Mouse (Mus musculus) liver, embryonic 16.5 days (tissue): ENCODE data around the gene Nfkb1. TPM values are rescaled to one million over a fixed set of nuclear protein-coding genes. Genes with fewer than 3 reads are reported as not detected.
A peak's percentile ranks its signal among the peaks of the same experiment; 100 is the strongest.

Experiments used
- ATAC-seq: fragments of 200-750 bp; cut with Nextera tagmentation; 2 replicates; pipeline ENCODE4 v1.8.0; 2017; ENCODE audit warnings: low read depth, mild to moderate bottlenecking, moderate number of reproducible peaks, moderate library complexity
- H3K27ac ChIP-seq: fragments of 300-500 bp; sonication (generic); 2 replicates; pipeline ENCODE4 v1.5.1; 2014; ENCODE audit warnings: mild to moderate bottlenecking, low read length
- H3K27me3 ChIP-seq: fragments of 300-500 bp; sonication (generic); 2 replicates; pipeline ENCODE4 v1.6.1; 2014; ENCODE audit warnings: low read depth, low read length, mixed read lengths; ENCODE audit not compliant: control insufficient read depth, insufficient read depth
- H3K36me3 ChIP-seq: fragments of 300-500 bp; sonication (generic); 2 replicates; pipeline ENCODE4 v1.6.1; 2014; ENCODE audit warnings: mild to moderate bottlenecking; ENCODE audit not compliant: control insufficient read depth, insufficient read depth
- H3K4me1 ChIP-seq: fragments of 300-500 bp; sonication (generic); 2 replicates; pipeline ENCODE4 v1.6.1; 2014; ENCODE audit warnings: low read depth, low read length, mixed read lengths; ENCODE audit not compliant: control insufficient read depth
- H3K4me2 ChIP-seq: fragments of 300-500 bp; sonication (generic); 2 replicates; pipeline ENCODE4 v1.6.1; 2014; ENCODE audit warnings: low read depth, low read length, mixed read lengths
- H3K4me3 ChIP-seq: fragments of 300-500 bp; sonication (generic); 2 replicates; pipeline ENCODE4 v1.5.1; 2014; ENCODE audit warnings: low read depth, mild to moderate bottlenecking, low read length
- H3K9ac ChIP-seq: fragments of 300-500 bp; sonication (generic); 2 replicates; pipeline ENCODE4 v1.6.1; 2014; ENCODE audit warnings: low read depth, low read length
- H3K9me3 ChIP-seq: fragments of 300-500 bp; sonication (generic); replicated peaks from 2 replicates; pipeline ENCODE4 v1.6.1; 2016; ENCODE audit warnings: low read length; ENCODE audit not compliant: control insufficient read depth
- WGBS: fragments of 180-500 bp; shearing (Covaris S2); extraction: QIAGEN DNeasy Blood & Tissue Kit; methylation state at CpG from one replicate; pipeline ENCODE4 v1.1.7; 2014; ENCODE audit not compliant: insufficient replicate concordance; 5-methylcytosine and 5-hydroxymethylcytosine counted together
- polyA plus RNA-seq: library from polyadenylated mRNA; unstranded; fragments of >200 nt; fragmentation: Nextera tagmentation; extraction: Ambion mirVana; gene quantifications from 2 replicates; pipeline ENCODE4 v1.2.1, GENCODE M21; 2015

Gene Nfkb1
- polyA plus RNA-seq, 1 experiment from 2014 or later, result 10.7 TPM

- 30% methylated on average over 4 of the region's 4 CpGs for WGBS
- H3K27me3 ChIP-seq, result no peaks in the 10 kb centered on the region
Observed at GRCm38 (mm10) chr3:135631856-135632255, 59.5 kb downstream of the Nfkb1 start.

GRCm38 (mm10) chr3:135631096-135631457 lies 60.3 kb downstream of the Nfkb1 start:
- Histone ChIP-seq H3K36me3 (no peaks in the 10 kb centered on the region), H3K4me1 (no peaks in the 10 kb centered on the region; the same call in 1 of the 2 replicates), H3K9ac (no peak overlapping the region), H3K4me2 (no peak overlapping the region), H3K27ac (no peak overlapping the region), H3K4me3 (no peak overlapping the region), H3K9me3 (no peaks in the 10 kb centered on the region), H3K27me3 (no peaks in the 10 kb centered on the region)
- ATAC-seq, result no peak
- WGBS, result 51% methylated on average over 10 of the region's 10 CpGs

More at GRCm38 (mm10) chr3:135631856-135632255, 59.5 kb downstream of the Nfkb1 start:
- H3K4me3 ChIP-seq, result no peak overlapping the region
- H3K27ac ChIP-seq, result no peak overlapping the region
- no peaks in the 10 kb centered on the region for H3K9me3 ChIP-seq
- no peaks in the 10 kb centered on the region for H3K36me3 ChIP-seq
- H3K4me1 ChIP-seq, result peaks cover 4% of the 10 kb centered on the region
- H3K4me2 ChIP-seq, result no peak overlapping the region
- no peak overlapping the region for H3K9ac ChIP-seq
- ATAC-seq, result peak; percentile 7; the same call in 1 of the 2 replicates

GRCm38 (mm10) chr3:135630430-135631095 lies 60.8 kb downstream of the Nfkb1 start:
- H3K4me2 ChIP-seq, result no peak overlapping the region
- no peak overlapping the region for H3K27ac ChIP-seq
- H3K27me3 ChIP-seq, result no peaks in the 10 kb centered on the region
- 76% methylated on average over 21 of the region's 21 CpGs for WGBS
- H3K4me3 ChIP-seq, result no peak overlapping the region
- no peak for ATAC-seq
- no peaks in the 10 kb centered on the region for H3K9me3 ChIP-seq
- no peaks in the 10 kb centered on the region; the same call in 1 of the 2 replicates for H3K4me1 ChIP-seq
- no peak overlapping the region for H3K9ac ChIP-seq
- no peaks in the 10 kb centered on the region for H3K36me3 ChIP-seq

GRCm38 (mm10) chr3:135629830-135630355 lies 61.5 kb downstream of the Nfkb1 start:
- H3K9ac ChIP-seq, result no peak overlapping the region
- H3K4me2 ChIP-seq, result no peak overlapping the region
- no peak overlapping the region for H3K4me3 ChIP-seq
- WGBS, result 63% methylated on average over 4 of the region's 4 CpGs
- no peaks in the 10 kb centered on the region for H3K27me3 ChIP-seq
- ATAC-seq, result no peak
- H3K4me1 ChIP-seq, result no peaks in the 10 kb centered on the region; the same call in 1 of the 2 replicates
- H3K27ac ChIP-seq, result no peak overlapping the region
- no peaks in the 10 kb centered on the region for H3K9me3 ChIP-seq
- no peaks in the 10 kb centered on the region for H3K36me3 ChIP-seq

- H3K27me3 ChIP-seq, result no peaks in the 10 kb centered on the region
- H3K4me3 ChIP-seq, result no peak overlapping the region
- H3K4me2 ChIP-seq, result no peak overlapping the region
- H3K9me3 ChIP-seq, result no peaks in the 10 kb centered on the region
- no peak for ATAC-seq
- no peak overlapping the region for H3K9ac ChIP-seq
- no peak overlapping the region for H3K27ac ChIP-seq
- 54% methylated on average over 9 of the region's 9 CpGs for WGBS
- no peaks in the 10 kb centered on the region; the same call in 1 of the 2 replicates for H3K4me1 ChIP-seq
- H3K36me3 ChIP-seq, result no peaks in the 10 kb centered on the region
Observed at GRCm38 (mm10) chr3:135628706-135629169, 62.6 kb downstream of the Nfkb1 start.

GRCm38 (mm10) chr3:135628000-135628705 lies 63.2 kb downstream of the Nfkb1 start:
- Histone ChIP-seq H3K4me1 (no peaks in the 10 kb centered on the region; the same call in 1 of the 2 replicates), H3K4me3 (no peak overlapping the region), H3K36me3 (no peaks in the 10 kb centered on the region), H3K27ac (no peak overlapping the region), H3K4me2 (no peak overlapping the region), H3K9ac (no peak overlapping the region), H3K9me3 (no peaks in the 10 kb centered on the region), H3K27me3 (no peaks in the 10 kb centered on the region)
- ATAC-seq, result no peak
- 68% methylated on average over 9 of the region's 9 CpGs for WGBS

GRCm38 (mm10) chr3:135625290-135625689 lies 66.1 kb downstream of the Nfkb1 start:
- Histone ChIP-seq H3K9ac (no peak overlapping the region), H3K27ac (no peak overlapping the region), H3K4me1 (no peaks in the 10 kb centered on the region; the same call in 1 of the 2 replicates), H3K27me3 (no peaks in the 10 kb centered on the region), H3K4me3 (no peak overlapping the region), H3K9me3 (no peaks in the 10 kb centered on the region), H3K36me3 (no peaks in the 10 kb centered on the region), H3K4me2 (no peak overlapping the region)
- 97% methylated on average over 2 of the region's 2 CpGs for WGBS
- no peak for ATAC-seq

- no peaks in the 10 kb centered on the region for H3K27me3 ChIP-seq
- no peak overlapping the region for H3K9ac ChIP-seq
- no peak overlapping the region for H3K4me2 ChIP-seq
- peaks cover 3% of the 10 kb centered on the region; the same call in 1 of the 2 replicates for H3K36me3 ChIP-seq
- H3K4me1 ChIP-seq, result no peaks in the 10 kb centered on the region
- no peak for ATAC-seq
- no peak overlapping the region for H3K27ac ChIP-seq
- no peak overlapping the region for H3K4me3 ChIP-seq
- no peaks in the 10 kb centered on the region for H3K9me3 ChIP-seq
- WGBS, result 38% methylated on average over 7 of the region's 7 CpGs
Observed at GRCm38 (mm10) chr3:135616730-135617129, 74.6 kb downstream of the Nfkb1 start.

GRCm38 (mm10) chr3:135614376-135614775 lies 77.0 kb downstream of the Nfkb1 start:
- no peak overlapping the region for H3K27ac ChIP-seq
- H3K9ac ChIP-seq, result no peak overlapping the region
- peaks cover 3% of the 10 kb centered on the region; the same call in 1 of the 2 replicates for H3K36me3 ChIP-seq
- no peak for ATAC-seq
- H3K4me3 ChIP-seq, result no peak overlapping the region
- H3K9me3 ChIP-seq, result no peaks in the 10 kb centered on the region
- H3K4me2 ChIP-seq, result no peak overlapping the region
- no peaks in the 10 kb centered on the region for H3K27me3 ChIP-seq
- no peaks in the 10 kb centered on the region for H3K4me1 ChIP-seq
- 70% methylated on average over 3 of the region's 3 CpGs for WGBS
